Mouse (Mus musculus) lung, embryonic 14.5 days (tissue): ENCODE results near the gene Mtmr4. TPM values are rescaled to one million over a fixed set of nuclear protein-coding genes. Genes with fewer than 3 reads are reported as not detected.

Experiments
- ATAC-seq: fragments of 200-750 bp; cut with Nextera tagmentation; 2 replicates; pipeline ENCODE4 v1.8.0; 2017; ENCODE audit warnings: mild to moderate bottlenecking, moderate TSS enrichment, moderate library complexity; ENCODE audit not compliant: insufficient read depth
- DNase-seq: peaks from one replicate; pipeline ENCODE4 v3.0.0-alpha.2; 2015
- H3K27ac ChIP-seq: fragments of 300-500 bp; sonication (generic); 2 replicates; pipeline ENCODE4 v1.5.1; 2014; ENCODE audit warnings: low read depth, mild to moderate bottlenecking, moderate library complexity
- H3K27me3 ChIP-seq: fragments of 300-500 bp; sonication (generic); 2 replicates; pipeline ENCODE4 v1.6.1; 2014; ENCODE audit warnings: low read length, control low read depth; ENCODE audit not compliant: insufficient read depth
- H3K36me3 ChIP-seq: fragments of 300-500 bp; sonication (generic); 2 replicates; pipeline ENCODE4 v1.6.1; 2014; ENCODE audit warnings: control low read depth; ENCODE audit not compliant: insufficient read depth
- H3K4me1 ChIP-seq: fragments of 300-500 bp; sonication (generic); 2 replicates; pipeline ENCODE4 v1.6.1; 2014; ENCODE audit warnings: antibody characterized with exemption, control low read depth; ENCODE audit not compliant: insufficient read depth
- H3K4me2 ChIP-seq: fragments of 300-500 bp; sonication (generic); 2 replicates; pipeline ENCODE4 v1.6.1; 2014; ENCODE audit warnings: mild to moderate bottlenecking
- H3K4me3 ChIP-seq: fragments of 300-500 bp; sonication (generic); 2 replicates; pipeline ENCODE4 v1.5.1; 2014; ENCODE audit warnings: low read depth, low read length
- H3K9ac ChIP-seq: fragments of 300-500 bp; sonication (generic); 2 replicates; pipeline ENCODE4 v1.6.1; 2014
- H3K9me3 ChIP-seq: fragments of 300-500 bp; sonication (generic); 2 replicates; pipeline ENCODE4 v1.6.1; 2016; ENCODE audit warnings: low read depth, low read length, control low read depth
- CTCF ChIP-seq: IDR thresholded peaks from 2 replicates; pipeline ENCODE4 v1.5.1; 2016; ENCODE audit warnings: antibody characterized with exemption, low read depth
- WGBS: fragments of 180-500 bp; shearing (Covaris S2); extraction: QIAGEN DNeasy Blood & Tissue Kit; methylation state at CpG from one replicate; pipeline ENCODE4 v1.1.7; 2014; 5-methylcytosine and 5-hydroxymethylcytosine counted together
- polyA plus RNA-seq: library from polyadenylated mRNA; unstranded; fragments of >200 nt; fragmentation: Nextera tagmentation; extraction: Ambion mirVana; gene quantifications from 2 replicates; pipeline ENCODE4 v1.2.1, GENCODE M21; 2014

Gene Mtmr4
- polyA plus RNA-seq, 1 experiment from 2014 or later = 41.2 TPM

GRCm38 (mm10) chr11:87566501-87566900 is 25.5 kb upstream of the Mtmr4 start, which contains the start of gene Gm11492:
Gene Gm11492 (plus strand): TSS chr11:87566653.
- WGBS = 61% methylated on average over 3 of the region's 3 CpGs
- H3K4me3 ChIP-seq = no peak within 1 kb of the TSS
- ATAC-seq (no peak), DNase-seq (no peak)
- no peak within 1 kb of the TSS for H3K4me2 ChIP-seq
- no peaks in the 10 kb centered on the region for H3K9me3 ChIP-seq
- H3K4me1 ChIP-seq = no peaks in the 10 kb centered on the region; the same call in 1 of the 2 replicates
- H3K36me3 ChIP-seq = no peaks in the 10 kb centered on the region
- no peak for TF ChIP-seq CTCF
- H3K9ac ChIP-seq = no peak within 1 kb of the TSS
- H3K27ac ChIP-seq = no peak within 1 kb of the TSS
- no peaks in the 10 kb centered on the region for H3K27me3 ChIP-seq

DNA sequence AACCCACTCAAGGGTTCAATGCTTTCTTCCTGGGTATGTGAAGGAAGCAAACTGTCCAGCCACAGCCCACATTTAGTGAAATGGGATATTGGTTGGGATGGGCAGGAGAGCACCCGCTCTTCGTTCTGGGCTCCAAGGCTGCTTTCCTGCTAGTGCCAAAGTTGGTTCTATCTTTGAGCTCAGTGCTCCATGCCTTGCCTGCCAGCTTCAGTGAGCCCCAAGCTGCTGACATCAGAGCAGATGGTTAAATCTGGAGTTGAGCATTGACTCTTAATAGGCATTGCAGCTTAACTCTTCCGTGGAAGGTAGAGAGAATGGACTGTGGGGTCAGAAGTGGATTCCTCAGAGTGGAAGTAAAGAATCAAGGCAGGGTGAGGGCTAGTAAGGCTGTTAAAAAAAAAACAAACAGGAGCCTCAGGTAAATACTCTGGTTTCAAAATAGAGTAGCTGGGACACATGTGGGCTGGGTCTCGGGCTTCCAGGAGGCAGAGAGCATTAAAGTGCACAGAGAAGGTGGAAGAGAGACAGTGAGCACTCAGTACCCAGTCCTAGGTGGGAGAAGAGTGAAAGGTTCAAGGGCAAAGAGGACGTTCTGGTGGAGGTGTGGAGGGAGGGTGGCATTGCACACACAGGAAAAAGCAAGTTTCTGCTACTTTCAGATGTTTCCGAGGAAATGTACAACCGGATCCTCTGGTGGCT is 23.6 kb upstream of the Mtmr4 start, which contains the start of gene Sept4:
TSS of gene Sept4 (plus strand) at position 649 of the 699 bp plus-strand sequence.
- H3K4me1 ChIP-seq = no peaks in the 10 kb centered on the region; the same call in 1 of the 2 replicates
- no peak within 1 kb of the TSS for H3K27ac ChIP-seq
- H3K9ac ChIP-seq = no peak within 1 kb of the TSS
- ATAC-seq (no peak), DNase-seq (no peak)
- no peak within 1 kb of the TSS for H3K4me2 ChIP-seq
- 74% methylated on average over 7 of the region's 7 CpGs for WGBS
- no peak within 1 kb of the TSS for H3K4me3 ChIP-seq
- no peaks in the 10 kb centered on the region for H3K9me3 ChIP-seq
- no peaks in the 10 kb centered on the region for H3K36me3 ChIP-seq
- TF ChIP-seq CTCF = no peak
- H3K27me3 ChIP-seq = no peaks in the 10 kb centered on the region

DNA sequence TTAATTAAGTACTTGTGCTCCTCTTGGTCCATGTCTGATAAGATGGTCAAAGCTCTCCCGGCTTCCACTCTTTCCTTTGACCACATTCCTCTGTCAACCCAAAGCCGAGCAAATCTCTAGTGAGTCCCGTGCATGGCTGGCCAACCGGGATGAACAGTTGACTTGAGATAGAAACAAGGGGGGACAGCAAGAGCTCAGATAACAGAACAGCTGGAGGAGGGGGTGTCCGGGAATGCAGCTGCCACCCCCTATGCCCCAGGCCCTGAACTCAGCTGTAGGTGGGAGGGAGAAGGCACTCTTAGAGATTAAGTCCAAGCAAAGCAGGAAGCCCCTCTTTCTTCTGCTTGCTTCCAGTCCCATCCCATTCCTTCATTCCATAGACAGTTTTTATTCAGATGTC is 21.2 kb upstream of the Mtmr4 start:
- H3K27ac ChIP-seq = no peak overlapping the region
- no peaks in the 10 kb centered on the region for H3K27me3 ChIP-seq
- 40% methylated on average over 5 of the region's 5 CpGs for WGBS
- DNase-seq = no peak
- H3K4me2 ChIP-seq = no peak overlapping the region
- H3K36me3 ChIP-seq = no peaks in the 10 kb centered on the region
- ATAC-seq = no peak
- TF ChIP-seq CTCF = no peak
- no peak overlapping the region for H3K9ac ChIP-seq
- no peak overlapping the region for H3K4me3 ChIP-seq
- H3K9me3 ChIP-seq = no peaks in the 10 kb centered on the region
- H3K4me1 ChIP-seq = no peaks in the 10 kb centered on the region; the same call in 1 of the 2 replicates

DNA sequence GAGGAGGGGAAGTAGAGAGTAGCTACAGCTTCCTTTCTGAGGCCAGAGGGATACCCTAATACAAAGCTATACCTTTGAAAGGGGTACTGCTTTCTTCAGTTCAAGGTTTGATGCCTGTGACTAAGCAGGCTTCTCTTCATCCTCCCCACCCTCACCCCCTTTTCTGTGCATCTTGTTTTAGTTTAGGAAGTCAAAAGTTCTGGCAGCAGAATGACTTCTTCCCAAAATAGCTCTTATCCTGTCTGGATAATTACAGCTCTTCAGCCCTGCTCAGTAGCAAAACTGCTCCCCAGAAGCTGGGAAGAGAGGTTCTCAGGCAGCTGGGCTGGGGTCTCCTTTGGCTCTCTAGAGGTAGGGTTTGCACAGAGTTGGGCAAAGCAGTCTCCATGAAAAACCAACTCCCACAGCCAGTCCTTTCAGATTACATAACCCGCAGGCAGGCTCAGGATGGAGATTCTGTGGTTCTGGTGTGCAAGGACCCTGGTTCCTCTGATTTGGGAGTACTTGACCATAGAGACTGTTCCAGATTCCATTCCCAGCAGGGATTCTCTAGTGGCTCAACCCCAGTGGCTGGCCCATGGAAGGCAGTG is 20.5 kb upstream of the Mtmr4 start:
- H3K36me3 ChIP-seq = no peaks in the 10 kb centered on the region
- no peak overlapping the region for H3K27ac ChIP-seq
- no peak overlapping the region for H3K4me3 ChIP-seq
- H3K9me3 ChIP-seq = no peaks in the 10 kb centered on the region
- DNase-seq = no peak
- H3K9ac ChIP-seq = no peak overlapping the region
- no peak for ATAC-seq
- H3K27me3 ChIP-seq = no peaks in the 10 kb centered on the region
- 89% methylated on average over 1 of the region's 1 CpGs for WGBS
- no peak for TF ChIP-seq CTCF
- H3K4me1 ChIP-seq = no peaks in the 10 kb centered on the region; the same call in 1 of the 2 replicates
- H3K4me2 ChIP-seq = no peak overlapping the region

- Histone ChIP-seq H3K4me2 (no peak overlapping the region), H3K27ac (no peak overlapping the region), H3K27me3 (no peaks in the 10 kb centered on the region), H3K9ac (no peak overlapping the region), H3K4me1 (peaks cover 7% of the 10 kb centered on the region), H3K36me3 (no peaks in the 10 kb centered on the region), H3K9me3 (no peaks in the 10 kb centered on the region), H3K4me3 (no peak overlapping the region)
- no peak for DNase-seq
- no peak for ATAC-seq
- WGBS = 50% methylated on average over 7 of the region's 7 CpGs
- no peak for TF ChIP-seq CTCF
Observed at GRCm38 (mm10) chr11:87573751-87574150, 18.2 kb upstream of the Mtmr4 start.

- Histone ChIP-seq H3K9me3 (no peaks in the 10 kb centered on the region), H3K36me3 (no peaks in the 10 kb centered on the region), H3K4me3 (no peak overlapping the region), H3K4me1 (peaks cover 7% of the 10 kb centered on the region), H3K27ac (no peak overlapping the region), H3K4me2 (no peak overlapping the region), H3K9ac (no peak overlapping the region), H3K27me3 (no peaks in the 10 kb centered on the region)
- no peak for ATAC-seq
- 42% methylated on average over 21 of the region's 21 CpGs for WGBS
- DNase-seq = no peak
- no peak for TF ChIP-seq CTCF
Observed at GRCm38 (mm10) chr11:87574520-87575180, 17.3 kb upstream of the Mtmr4 start.
